Mouse (Mus musculus): Measurements from ENCODE around the gene Rftn1. TPM values are rescaled to one million over a fixed set of nuclear protein-coding genes. Genes with fewer than 3 reads are reported as not detected.

Gene Rftn1
- polyA plus RNA-seq, 1 experiment: 24.7 TPM

- Histone ChIP-seq H3K36me3 (ENCODE audit: control insufficient read depth, insufficient read depth, low read length) (no peaks in the 10 kb centered on the region), H3K27me3 (ENCODE audit: control insufficient read depth, insufficient read depth, low read length) (no peaks in the 10 kb centered on the region), H3K27ac (ENCODE audit: insufficient read depth, low read depth, low read length) (no peak overlapping the region), H3K4me1 (ENCODE audit: control insufficient read depth, insufficient read depth, insufficient read length, low read length) (no peaks in the 10 kb centered on the region; the same call in 1 of the 2 replicates), H3K4me3 (ENCODE audit: low read depth, low read length) (no peak overlapping the region)
- TF ChIP-seq POLR2A (IDR thresholded peaks at IDR 0.05; ENCODE audit: low read depth, low read length): no peak
- no peak for TF ChIP-seq CTCF (IDR thresholded peaks at IDR 0.05; ENCODE audit: extremely low read depth, insufficient read length, insufficient replicate concordance, low read depth, low read length)
- WGBS: 79% methylated on average over 8 of the region's 8 CpGs
Measured at GRCm38 (mm10) chr17:50199075-50199850, 8.8 kb upstream of the Rftn1 start.

DNA sequence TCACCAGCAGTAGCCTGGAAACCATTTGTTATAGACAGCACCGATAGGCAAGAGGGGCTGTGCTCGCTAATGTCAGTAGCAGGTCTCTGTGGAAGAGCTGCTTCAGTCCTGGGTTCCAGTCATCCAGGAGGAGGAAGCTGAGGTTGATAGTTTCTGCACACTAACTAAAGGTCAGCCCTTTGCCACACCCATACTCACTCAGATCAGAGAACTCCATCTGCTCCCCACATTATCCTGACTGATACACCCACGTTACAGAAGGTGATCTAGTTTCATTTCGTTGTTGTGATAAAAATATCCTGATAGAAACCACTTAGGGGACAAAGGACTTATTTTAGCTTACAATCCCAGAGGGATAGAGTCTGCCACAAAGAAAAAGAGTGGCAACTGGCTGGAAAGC is 7.1 kb upstream of the Rftn1 start:
- no peak overlapping the region for H3K4me3 ChIP-seq (ENCODE audit: low read depth, low read length)
- no peaks in the 10 kb centered on the region for H3K36me3 ChIP-seq (ENCODE audit: control insufficient read depth, insufficient read depth, low read length)
- no peaks in the 10 kb centered on the region; the same call in 1 of the 2 replicates for H3K4me1 ChIP-seq (ENCODE audit: control insufficient read depth, insufficient read depth, insufficient read length, low read length)
- no peaks in the 10 kb centered on the region for H3K27me3 ChIP-seq (ENCODE audit: control insufficient read depth, insufficient read depth, low read length)
- WGBS: 55% methylated on average over 4 of the region's 4 CpGs
- TF ChIP-seq POLR2A (IDR thresholded peaks at IDR 0.05; ENCODE audit: low read depth, low read length) (no peak), CTCF (IDR thresholded peaks at IDR 0.05; ENCODE audit: extremely low read depth, insufficient read length, insufficient replicate concordance, low read depth, low read length) (no peak)
- H3K27ac ChIP-seq (ENCODE audit: insufficient read depth, low read depth, low read length): no peak overlapping the region

DNA sequence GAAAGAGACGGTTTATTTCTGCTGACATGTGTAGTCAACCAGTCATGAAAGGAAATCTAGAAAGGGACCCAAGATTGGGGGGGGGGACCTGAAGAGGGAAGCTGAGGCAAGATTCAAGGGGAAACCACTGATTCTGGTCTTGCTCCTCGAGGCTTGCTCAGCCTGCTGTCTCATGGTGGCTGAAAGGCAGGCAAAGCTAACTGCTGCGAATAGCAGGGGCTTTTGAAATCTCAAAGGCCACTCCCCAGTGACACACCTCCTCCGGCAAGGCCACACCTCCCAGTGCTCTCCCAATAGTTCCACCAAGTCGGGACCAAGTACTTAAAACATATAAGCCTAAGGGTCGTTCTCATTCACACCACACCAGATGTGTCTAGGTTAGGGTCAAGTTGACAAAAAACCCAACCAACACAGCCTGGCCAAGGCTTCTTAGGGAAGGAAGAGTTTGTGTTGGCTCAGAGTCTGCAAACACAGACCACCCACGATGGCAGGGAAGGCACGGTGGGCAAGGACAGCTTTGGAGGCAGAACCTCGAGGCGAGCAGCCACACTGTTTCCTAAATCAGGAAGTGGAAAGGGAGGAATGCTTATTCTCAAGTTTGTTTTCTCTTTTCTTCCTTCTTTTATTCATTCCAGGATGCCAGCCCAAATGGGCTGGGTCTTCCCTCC is 5.7 kb upstream of the Rftn1 start:
- Histone ChIP-seq H3K27ac (ENCODE audit: insufficient read depth, low read depth, low read length) (no peak overlapping the region), H3K4me3 (ENCODE audit: low read depth, low read length) (no peak overlapping the region), H3K36me3 (ENCODE audit: control insufficient read depth, insufficient read depth, low read length) (no peaks in the 10 kb centered on the region), H3K4me1 (ENCODE audit: control insufficient read depth, insufficient read depth, insufficient read length, low read length) (no peaks in the 10 kb centered on the region; the same call in 1 of the 2 replicates), H3K27me3 (ENCODE audit: control insufficient read depth, insufficient read depth, low read length) (no peaks in the 10 kb centered on the region)
- TF ChIP-seq POLR2A (IDR thresholded peaks at IDR 0.05; ENCODE audit: low read depth, low read length) (no peak), CTCF (IDR thresholded peaks at IDR 0.05; ENCODE audit: extremely low read depth, insufficient read length, insufficient replicate concordance, low read depth, low read length) (no peak)
- WGBS: 46% methylated on average over 10 of the region's 10 CpGs

DNA sequence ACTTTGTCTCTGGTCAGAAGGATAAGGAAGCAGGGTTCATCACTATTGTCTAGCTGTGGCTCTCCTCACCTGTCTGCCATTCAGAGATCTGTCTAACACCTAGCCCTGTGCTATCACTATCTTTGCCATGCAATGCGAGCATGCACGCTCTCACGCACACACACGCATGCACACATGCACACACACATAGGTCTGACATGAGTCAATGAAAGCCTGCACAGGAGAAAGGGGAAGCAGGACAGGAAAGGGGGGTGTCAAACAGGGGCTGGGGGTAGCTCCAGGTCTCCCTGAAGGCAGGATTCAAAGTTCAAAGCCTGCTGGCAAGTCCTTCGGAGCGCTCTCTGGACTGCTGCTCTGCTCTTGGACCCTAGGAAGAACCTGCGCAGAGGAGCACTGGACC is 4.9 kb upstream of the Rftn1 start:
- no peaks in the 10 kb centered on the region for H3K36me3 ChIP-seq (ENCODE audit: control insufficient read depth, insufficient read depth, low read length)
- H3K27ac ChIP-seq (ENCODE audit: insufficient read depth, low read depth, low read length): no peak overlapping the region
- 91% methylated on average over 7 of the region's 7 CpGs for WGBS

GRCm38 (mm10) chr17:50194541-50194940 is 4.1 kb upstream of the Rftn1 start:
- TF ChIP-seq CTCF (IDR thresholded peaks at IDR 0.05; ENCODE audit: extremely low read depth, insufficient read length, insufficient replicate concordance, low read depth, low read length) (no peak), POLR2A (IDR thresholded peaks at IDR 0.05; ENCODE audit: low read depth, low read length) (no peak)
- H3K27me3 ChIP-seq (ENCODE audit: control insufficient read depth, insufficient read depth, low read length): no peaks in the 10 kb centered on the region
- H3K27ac ChIP-seq (ENCODE audit: insufficient read depth, low read depth, low read length): no peak overlapping the region
- no peak overlapping the region for H3K4me3 ChIP-seq (ENCODE audit: low read depth, low read length)
- 73% methylated on average over 3 of the region's 3 CpGs for WGBS
- no peaks in the 10 kb centered on the region for H3K36me3 ChIP-seq (ENCODE audit: control insufficient read depth, insufficient read depth, low read length)
- H3K4me1 ChIP-seq (ENCODE audit: control insufficient read depth, insufficient read depth, insufficient read length, low read length): no peaks in the 10 kb centered on the region; the same call in 1 of the 2 replicates

More for the DNA sequence above, 4.9 kb upstream of the Rftn1 start:
- TF ChIP-seq POLR2A (IDR thresholded peaks at IDR 0.05; ENCODE audit: low read depth, low read length): no peak
- no peak for TF ChIP-seq CTCF (IDR thresholded peaks at IDR 0.05; ENCODE audit: extremely low read depth, insufficient read length, insufficient replicate concordance, low read depth, low read length)
- H3K4me3 ChIP-seq (ENCODE audit: low read depth, low read length): no peak overlapping the region
- no peaks in the 10 kb centered on the region for H3K27me3 ChIP-seq (ENCODE audit: control insufficient read depth, insufficient read depth, low read length)
- no peaks in the 10 kb centered on the region; the same call in 1 of the 2 replicates for H3K4me1 ChIP-seq (ENCODE audit: control insufficient read depth, insufficient read depth, insufficient read length, low read length)

- Histone ChIP-seq H3K36me3 (ENCODE audit: control insufficient read depth, insufficient read depth, low read length) (no peaks in the 10 kb centered on the region), H3K27me3 (ENCODE audit: control insufficient read depth, insufficient read depth, low read length) (no peaks in the 10 kb centered on the region), H3K27ac (ENCODE audit: insufficient read depth, low read depth, low read length) (no peak overlapping the region), H3K4me1 (ENCODE audit: control insufficient read depth, insufficient read depth, insufficient read length, low read length) (no peaks in the 10 kb centered on the region; the same call in 1 of the 2 replicates), H3K4me3 (ENCODE audit: low read depth, low read length) (no peak overlapping the region)
- no peak for TF ChIP-seq POLR2A (IDR thresholded peaks at IDR 0.05; ENCODE audit: low read depth, low read length)
- TF ChIP-seq CTCF (IDR thresholded peaks at IDR 0.05; ENCODE audit: extremely low read depth, insufficient read length, insufficient replicate concordance, low read depth, low read length): no peak
- 41% methylated on average over 3 of the region's 3 CpGs for WGBS
Measured at GRCm38 (mm10) chr17:50193653-50194052, 3.2 kb upstream of the Rftn1 start.

GRCm38 (mm10) chr17:50192376-50192940 is 2.0 kb upstream of the Rftn1 start:
- Histone ChIP-seq H3K4me1 (ENCODE audit: control insufficient read depth, insufficient read depth, insufficient read length, low read length) (no peaks in the 10 kb centered on the region; the same call in 1 of the 2 replicates), H3K27me3 (ENCODE audit: control insufficient read depth, insufficient read depth, low read length) (no peaks in the 10 kb centered on the region), H3K4me3 (ENCODE audit: low read depth, low read length) (no peak overlapping the region), H3K27ac (ENCODE audit: insufficient read depth, low read depth, low read length) (no peak overlapping the region), H3K36me3 (ENCODE audit: control insufficient read depth, insufficient read depth, low read length) (no peaks in the 10 kb centered on the region)
- TF ChIP-seq CTCF (IDR thresholded peaks at IDR 0.05; ENCODE audit: extremely low read depth, insufficient read length, insufficient replicate concordance, low read depth, low read length) (no peak), POLR2A (IDR thresholded peaks at IDR 0.05; ENCODE audit: low read depth, low read length) (no peak)
- 62% methylated on average over 10 of the region's 10 CpGs for WGBS
